Mouse (Mus musculus) myocyte (in vitro differentiated cells): ENCODE data around the gene Yars.

Source experiments
- CEBPB ChIP-seq: IDR thresholded peaks from 2 replicates; pipeline ENCODE4 v1.6.1; 2011; ENCODE audit warnings: mild to moderate bottlenecking, moderate library complexity; ENCODE audit not compliant: poor library complexity, insufficient read depth, severe bottlenecking
- E2F4 ChIP-seq: IDR thresholded peaks from one replicate; pipeline ENCODE4 v1.6.1; 2011; ENCODE audit warnings: mild to moderate bottlenecking, control low read depth, moderate library complexity; ENCODE audit not compliant: insufficient read depth
- MAX ChIP-seq: IDR thresholded peaks from one replicate; pipeline ENCODE4 v1.6.1; 2011; ENCODE audit warnings: low read depth, mild to moderate bottlenecking, control low read depth
- MYOD1 ChIP-seq, 3 experiments: IDR thresholded peaks; one replicate each; pipeline ENCODE4 v1.6.1; 2011; ENCODE audit warnings: control low read depth in 2 of 3, low read depth in 2 of 3, mild to moderate bottlenecking in 2 of 3, moderate library complexity in 1 of 3; ENCODE audit not compliant: insufficient read length in 2 of 3, control insufficient read depth in 1 of 3
- MYOG ChIP-seq, 3 experiments: IDR thresholded peaks; one replicate each; pipeline ENCODE4 v1.6.1; 2011; ENCODE audit warnings: control low read depth in 2 of 3, low read depth in 2 of 3, mild to moderate bottlenecking in 2 of 3; ENCODE audit not compliant: insufficient read length in 2 of 3, control insufficient read depth in 1 of 3, insufficient read depth in 1 of 3
- POLR2A ChIP-seq: IDR thresholded peaks from one replicate; pipeline ENCODE4 v1.6.1; 2011; ENCODE audit warnings: low read depth, mild to moderate bottlenecking, control low read depth, moderate library complexity; ENCODE audit not compliant: insufficient read length
- POLR2AphosphoS2 ChIP-seq: IDR thresholded peaks from one replicate; pipeline ENCODE4 v1.6.1; 2011; ENCODE audit warnings: low read depth, control low read depth; ENCODE audit not compliant: insufficient read length
- REST ChIP-seq: IDR thresholded peaks from one replicate; pipeline ENCODE4 v1.6.1; 2011; ENCODE audit warnings: mild to moderate bottlenecking, control low read depth, moderate library complexity; ENCODE audit not compliant: insufficient read depth, insufficient read length
- TCF12 ChIP-seq: IDR thresholded peaks from one replicate; pipeline ENCODE4 v1.6.1; 2011; ENCODE audit warnings: mild to moderate bottlenecking, control low read depth; ENCODE audit not compliant: poor library complexity, insufficient read depth, severe bottlenecking
- USF1 ChIP-seq: IDR thresholded peaks from one replicate; pipeline ENCODE4 v1.6.1; 2011; ENCODE audit warnings: low read depth, mild to moderate bottlenecking, control low read depth, moderate library complexity

- TF ChIP-seq E2F4 (no peak), POLR2AphosphoS2 (peak; percentile 50), POLR2A (no peak), TCF12 (no peak), MYOD1 (IDR thresholded peaks at IDR 0.05; ENCODE audit: control insufficient read depth in 1 of 3, insufficient read length in 2 of 3, low read depth in 2 of 3) (peak in 2 of 3 experiments; percentile 37 to 58), REST (no peak), MYOG (IDR thresholded peaks at IDR 0.05; ENCODE audit: control insufficient read depth in 1 of 3, insufficient read depth in 1 of 3, insufficient read length in 2 of 3, low read depth in 2 of 3) (no peak), MAX (no peak), CEBPB (no peak), USF1 (no peak)
These were observed 21.9 kb downstream of the Yars start for GRCm38 (mm10) chr4:129211461-129211860.
